Mouse (Mus musculus): ENCODE results near the gene Rbpj. TPM values are rescaled to one million over a fixed set of nuclear protein-coding genes. Genes with fewer than 3 reads are reported as not detected.

Gene Rbpj
- polyA plus RNA-seq, 2 experiments, result 6.5 to 7.0 TPM

- TF ChIP-seq CTCF (IDR thresholded peaks at IDR 0.05; ENCODE audit: low read depth) (no peak), EP300 (IDR thresholded peaks at IDR 0.05; ENCODE audit: low read depth) (no peak)
- WGBS (ENCODE audit: insufficient replicate concordance), result 57% methylated on average over 12 of the region's 12 CpGs
- Histone ChIP-seq H3K36me3 (replicated peaks; ENCODE audit: control insufficient read depth, insufficient read depth, low read depth) (no peaks in the 10 kb centered on the region), H3K4me2 (ENCODE audit: low read depth) (no peak overlapping the region), H3K27me3 (ENCODE audit: control insufficient read depth, insufficient read depth, low read length) (no peaks in the 10 kb centered on the region), H3K4me3 (ENCODE audit: insufficient read depth in 1 of 2, low read depth in 2 of 2, low read length in 2 of 2) (no peak overlapping the region), H3K9me3 (ENCODE audit: control insufficient read depth, low read length) (no peaks in the 10 kb centered on the region), H3K9ac (replicated peaks) (no peak overlapping the region), H3K4me1 (replicated peaks; ENCODE audit: control insufficient read depth in 2 of 2, insufficient read depth in 2 of 2, low read length in 1 of 2) (no peaks in the 10 kb centered on the region), H3K27ac (no peak overlapping the region)
- ATAC-seq (ENCODE audit: insufficient read depth), result no peak
- DNase-seq (ENCODE audit: low read depth in 3 of 3, low spot score in 3 of 3), result no peak
Observed at GRCm38 (mm10) chr5:53536635-53537554, 70.9 kb downstream of the Rbpj start.

GRCm38 (mm10) chr5:53539860-53540633 is 74.1 kb downstream of the Rbpj start:
- TF ChIP-seq CTCF (IDR thresholded peaks at IDR 0.05; ENCODE audit: low read depth) (no peak), EP300 (IDR thresholded peaks at IDR 0.05; ENCODE audit: low read depth) (no peak)
- WGBS (ENCODE audit: insufficient replicate concordance), result 38% methylated on average over 18 of the region's 18 CpGs
- Histone ChIP-seq H3K36me3 (replicated peaks; ENCODE audit: control insufficient read depth, insufficient read depth, low read depth) (no peaks in the 10 kb centered on the region), H3K4me1 (replicated peaks; ENCODE audit: control insufficient read depth in 2 of 2, insufficient read depth in 2 of 2, low read length in 1 of 2) (no peaks in the 10 kb centered on the region), H3K4me2 (ENCODE audit: low read depth) (no peak overlapping the region), H3K27me3 (ENCODE audit: control insufficient read depth, insufficient read depth, low read length) (no peaks in the 10 kb centered on the region), H3K9ac (replicated peaks) (no peak overlapping the region), H3K27ac (no peak overlapping the region), H3K9me3 (ENCODE audit: control insufficient read depth, low read length) (no peaks in the 10 kb centered on the region), H3K4me3 (ENCODE audit: insufficient read depth in 1 of 2, low read depth in 2 of 2, low read length in 2 of 2) (no peak overlapping the region)
- no peak for ATAC-seq (ENCODE audit: insufficient read depth)
- no peak for DNase-seq (ENCODE audit: low read depth in 3 of 3, low spot score in 3 of 3)

- TF ChIP-seq EP300 (IDR thresholded peaks at IDR 0.05; ENCODE audit: low read depth), result no peak
- TF ChIP-seq CTCF (IDR thresholded peaks at IDR 0.05; ENCODE audit: low read depth), result no peak
- DNase-seq (ENCODE audit: low read depth in 3 of 3, low spot score in 3 of 3), result no peak
- WGBS (ENCODE audit: insufficient replicate concordance), result 47% methylated on average over 1 of the region's 1 CpGs
- H3K27ac ChIP-seq, result no peak overlapping the region
- H3K36me3 ChIP-seq (replicated peaks; ENCODE audit: control insufficient read depth, insufficient read depth, low read depth), result no peaks in the 10 kb centered on the region
- no peak overlapping the region for H3K4me2 ChIP-seq (ENCODE audit: low read depth)
- no peaks in the 10 kb centered on the region for H3K9me3 ChIP-seq (ENCODE audit: control insufficient read depth, low read length)
- no peak overlapping the region for H3K9ac ChIP-seq (replicated peaks)
- no peak for ATAC-seq (ENCODE audit: insufficient read depth)
- H3K4me3 ChIP-seq (ENCODE audit: insufficient read depth in 1 of 2, low read depth in 2 of 2, low read length in 2 of 2), result no peak overlapping the region
- no peaks in the 10 kb centered on the region for H3K4me1 ChIP-seq (replicated peaks; ENCODE audit: control insufficient read depth in 2 of 2, insufficient read depth in 2 of 2, low read length in 1 of 2)
- no peaks in the 10 kb centered on the region for H3K27me3 ChIP-seq (ENCODE audit: control insufficient read depth, insufficient read depth, low read length)
Observed at GRCm38 (mm10) chr5:53542073-53542472, 76.1 kb downstream of the Rbpj start.

DNA sequence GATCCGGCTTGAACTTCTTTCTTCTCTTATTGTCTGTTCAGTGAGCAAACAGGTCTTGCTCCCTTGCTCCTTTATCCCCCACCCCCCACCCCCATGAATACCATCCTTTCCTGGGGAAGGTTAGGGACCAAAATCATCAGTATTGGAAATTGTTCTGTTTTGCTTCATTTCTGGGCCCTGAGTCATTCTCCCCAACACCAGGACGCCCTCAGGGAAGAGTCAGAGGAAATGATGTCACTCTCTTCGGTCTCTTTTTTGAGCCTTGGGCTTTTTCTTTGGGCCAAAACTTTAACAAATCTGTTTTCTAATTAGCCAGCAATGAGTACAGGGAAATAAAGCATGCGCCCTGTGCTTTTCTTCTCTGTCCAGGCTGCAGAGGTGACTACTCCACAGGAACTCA is 77.4 kb downstream of the Rbpj start:
- no peaks in the 10 kb centered on the region for H3K27me3 ChIP-seq (ENCODE audit: control insufficient read depth, insufficient read depth, low read length)
- ATAC-seq (ENCODE audit: insufficient read depth) (no peak), DNase-seq (ENCODE audit: low read depth in 3 of 3, low spot score in 3 of 3) (no peak)
- H3K36me3 ChIP-seq (replicated peaks; ENCODE audit: control insufficient read depth, insufficient read depth, low read depth), result no peaks in the 10 kb centered on the region
- H3K4me2 ChIP-seq (ENCODE audit: low read depth), result no peak overlapping the region
- no peaks in the 10 kb centered on the region for H3K4me1 ChIP-seq (replicated peaks; ENCODE audit: control insufficient read depth in 2 of 2, insufficient read depth in 2 of 2, low read length in 1 of 2)
- no peaks in the 10 kb centered on the region for H3K9me3 ChIP-seq (ENCODE audit: control insufficient read depth, low read length)
- no peak overlapping the region for H3K9ac ChIP-seq (replicated peaks)
- no peak for TF ChIP-seq CTCF (IDR thresholded peaks at IDR 0.05; ENCODE audit: low read depth)
- TF ChIP-seq EP300 (IDR thresholded peaks at IDR 0.05; ENCODE audit: low read depth), result no peak
- WGBS (ENCODE audit: insufficient replicate concordance), result 47% methylated on average over 4 of the region's 4 CpGs
- no peak overlapping the region for H3K4me3 ChIP-seq (ENCODE audit: insufficient read depth in 1 of 2, low read depth in 2 of 2, low read length in 2 of 2)
- H3K27ac ChIP-seq, result no peak overlapping the region

- Histone ChIP-seq H3K4me3 (ENCODE audit: insufficient read depth in 1 of 2, low read depth in 2 of 2, low read length in 2 of 2) (no peak overlapping the region), H3K36me3 (replicated peaks; ENCODE audit: control insufficient read depth, insufficient read depth, low read depth) (no peaks in the 10 kb centered on the region), H3K27me3 (ENCODE audit: control insufficient read depth, insufficient read depth, low read length) (no peaks in the 10 kb centered on the region), H3K9ac (replicated peaks) (no peak overlapping the region), H3K9me3 (ENCODE audit: control insufficient read depth, low read length) (no peaks in the 10 kb centered on the region), H3K27ac (no peak overlapping the region), H3K4me2 (ENCODE audit: low read depth) (no peak overlapping the region), H3K4me1 (replicated peaks; ENCODE audit: control insufficient read depth in 2 of 2, insufficient read depth in 2 of 2, low read length in 1 of 2) (no peaks in the 10 kb centered on the region)
- 53% methylated on average over 4 of the region's 4 CpGs for WGBS (ENCODE audit: insufficient replicate concordance)
- no peak for ATAC-seq (ENCODE audit: insufficient read depth)
- TF ChIP-seq CTCF (IDR thresholded peaks at IDR 0.05; ENCODE audit: low read depth), result no peak
- no peak for TF ChIP-seq EP300 (IDR thresholded peaks at IDR 0.05; ENCODE audit: low read depth)
- no peak for DNase-seq (ENCODE audit: low read depth in 3 of 3, low spot score in 3 of 3)
Observed at GRCm38 (mm10) chr5:53543945-53544344, 78.0 kb downstream of the Rbpj start.
